Mouse (Mus musculus): ENCODE results near the gene Nr5a2. TPM values are rescaled to one million over a fixed set of nuclear protein-coding genes. Genes with fewer than 3 reads are reported as not detected.
"Not testable (repeated sequence)": the region's sequence is repeated elsewhere in the genome, so short reads cannot be mapped to it uniquely, and the experiment has no call there.

Gene Nr5a2
- polyA plus RNA-seq, 1 experiment from 2014 or later = 0.23 TPM

DNA sequence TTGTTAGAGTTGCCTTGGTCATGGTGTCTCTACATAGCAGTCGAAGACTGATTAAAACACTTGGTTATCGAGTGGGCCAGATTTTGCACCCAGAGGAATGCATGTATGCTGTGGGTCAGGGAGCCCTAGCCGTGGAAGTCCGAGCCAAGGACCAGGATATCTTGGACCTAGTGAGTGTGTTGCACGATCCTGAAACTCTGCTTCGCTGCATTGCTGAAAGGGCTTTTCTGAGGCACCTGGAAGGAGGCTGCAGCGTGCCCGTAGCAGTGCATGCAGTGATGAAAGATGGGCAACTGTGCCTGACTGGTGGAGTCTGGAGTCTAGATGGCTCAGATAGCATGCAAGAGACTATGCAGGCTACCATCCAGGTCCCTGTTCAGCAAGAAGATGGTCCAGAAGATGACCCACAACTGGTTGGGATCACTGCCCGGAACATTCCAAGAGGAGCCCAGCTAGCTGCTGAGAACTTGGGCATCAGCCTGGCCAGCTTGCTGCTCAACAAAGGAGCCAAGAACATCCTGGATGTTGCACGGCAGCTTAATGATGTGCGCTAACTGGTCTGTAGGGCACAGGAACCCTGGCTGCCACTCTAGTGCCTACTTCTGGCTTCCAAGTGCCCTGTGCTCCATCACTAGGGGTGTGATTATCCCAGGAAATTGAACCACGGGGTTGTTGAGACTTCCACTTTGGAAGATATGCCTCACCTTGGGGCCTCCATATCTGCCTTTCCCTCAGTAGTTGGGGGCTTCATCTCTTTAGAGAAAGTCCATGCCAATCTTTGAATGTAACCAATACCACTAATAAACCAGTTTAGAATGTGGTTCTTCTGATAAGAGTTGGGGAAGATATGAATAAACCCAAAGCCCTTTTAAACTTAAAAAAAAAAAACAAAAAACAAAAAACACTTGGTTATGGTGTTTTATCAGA, 167.0 kb downstream of the Nr5a2 start:
- WGBS = 95% methylated on average over 12 of the region's 12 CpGs

More for the DNA sequence above, 167.0 kb downstream of the Nr5a2 start:
- H3K9ac ChIP-seq (replicated peaks; ENCODE audit: low read depth, low read length); H3K9me3 ChIP-seq (ENCODE audit: control insufficient read depth, low read length); H3K4me3 ChIP-seq (replicated peaks; ENCODE audit: low read length); H3K4me1 ChIP-seq (replicated peaks; ENCODE audit: control insufficient read depth, insufficient read depth, low read length); H3K27ac ChIP-seq (ENCODE audit: low read length); H3K4me2 ChIP-seq (ENCODE audit: low read length); ATAC-seq; H3K27me3 ChIP-seq (replicated peaks; ENCODE audit: control insufficient read depth, insufficient read depth, low read length); H3K36me3 ChIP-seq (ENCODE audit: control insufficient read depth, insufficient read depth): not testable (repeated sequence)
